Mouse (Mus musculus): ENCODE measurements at regions not wholly inside any gene's neighbourhood (a gene's known extent, or its start where the extent isn't known, plus 50 kb on each side); places are given as distances from the start of the nearest gene placed in this dataset.

- no peak for TF ChIP-seq CTCF (IDR thresholded peaks at IDR 0.05; ENCODE audit: borderline replicate concordance, insufficient read depth, low read length)
- no peak for TF ChIP-seq POLR2A (IDR thresholded peaks at IDR 0.05; ENCODE audit: low read depth, low read length)
- H3K27ac ChIP-seq (ENCODE audit: insufficient read depth, low read length), result no peak overlapping the region
- no peak overlapping the region for H3K4me3 ChIP-seq (ENCODE audit: insufficient read depth, low read length)
- H3K4me1 ChIP-seq (ENCODE audit: control insufficient read depth, insufficient read depth, low read length), result 0 out of 2 replicates have a peak, but pooled peaks cover 4% of the 10 kb centered on the region
These were observed 79.1 kb upstream of the Mkln1 start for GRCm38 (mm10) chr6:31319431-31319830.

DNA sequence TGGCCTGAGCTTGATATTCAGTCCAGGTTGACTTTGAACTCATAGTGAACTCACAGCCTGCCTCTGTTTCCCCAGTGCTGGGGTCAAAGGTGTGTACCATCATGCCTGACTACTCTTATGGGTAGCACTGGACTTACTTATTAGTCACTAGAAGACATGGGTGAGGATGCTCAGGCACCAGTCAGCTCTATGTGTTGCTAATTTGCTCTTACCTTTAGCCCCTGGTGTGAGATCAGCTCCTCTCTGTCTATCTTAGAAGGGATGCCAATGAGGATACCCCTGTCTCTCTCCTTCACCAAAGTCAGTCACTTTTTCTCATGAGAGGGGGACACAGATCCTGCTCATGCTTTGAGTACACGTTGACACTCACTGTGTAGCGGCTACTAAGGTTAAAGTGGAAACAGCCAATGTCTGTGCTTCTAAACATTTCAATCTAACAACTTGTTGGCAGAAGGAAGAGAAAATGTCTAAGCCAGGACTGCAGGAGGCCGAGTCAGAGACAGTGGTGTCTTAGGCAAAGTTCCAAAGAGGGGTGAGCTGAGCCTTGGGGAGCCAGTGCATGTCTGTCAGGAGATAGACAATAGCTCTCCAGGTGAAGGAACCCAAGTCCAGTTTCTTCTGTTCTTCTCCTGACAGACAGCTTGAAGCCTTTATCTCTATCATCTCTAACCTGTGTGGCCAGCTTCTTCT is 78.2 kb upstream of the Mkln1 start:
- 0 out of 2 replicates have a peak, but pooled peaks cover 7% of the 10 kb centered on the region for H3K4me1 ChIP-seq (ENCODE audit: control insufficient read depth, insufficient read depth, low read length)
- no peak overlapping the region for H3K4me3 ChIP-seq (ENCODE audit: insufficient read depth, low read length)
- TF ChIP-seq CTCF (IDR thresholded peaks at IDR 0.05; ENCODE audit: borderline replicate concordance, insufficient read depth, low read length), result no peak
- no peak for TF ChIP-seq POLR2A (IDR thresholded peaks at IDR 0.05; ENCODE audit: low read depth, low read length)
- H3K27ac ChIP-seq (ENCODE audit: insufficient read depth, low read length), result no peak overlapping the region

- TF ChIP-seq CTCF (IDR thresholded peaks at IDR 0.05; ENCODE audit: borderline replicate concordance, insufficient read depth, low read length) (no peak), POLR2A (IDR thresholded peaks at IDR 0.05; ENCODE audit: low read depth, low read length) (no peak)
- H3K27ac ChIP-seq (ENCODE audit: insufficient read depth, low read length), result no peak overlapping the region
- H3K4me3 ChIP-seq (ENCODE audit: insufficient read depth, low read length), result no peak overlapping the region
- H3K4me1 ChIP-seq (ENCODE audit: control insufficient read depth, insufficient read depth, low read length), result 0 out of 2 replicates have a peak, but pooled peaks cover 7% of the 10 kb centered on the region
These were observed 77.3 kb upstream of the Mkln1 start for GRCm38 (mm10) chr6:31321066-31321846.

- 0 out of 2 replicates have a peak, but pooled peaks cover 7% of the 10 kb centered on the region for H3K4me1 ChIP-seq (ENCODE audit: control insufficient read depth, insufficient read depth, low read length)
- TF ChIP-seq POLR2A (IDR thresholded peaks at IDR 0.05; ENCODE audit: low read depth, low read length), result no peak
- no peak for TF ChIP-seq CTCF (IDR thresholded peaks at IDR 0.05; ENCODE audit: borderline replicate concordance, insufficient read depth, low read length)
- H3K27ac ChIP-seq (ENCODE audit: insufficient read depth, low read length), result no peak overlapping the region
- no peak overlapping the region for H3K4me3 ChIP-seq (ENCODE audit: insufficient read depth, low read length)
These were observed 76.6 kb upstream of the Mkln1 start for GRCm38 (mm10) chr6:31321902-31322301.

DNA sequence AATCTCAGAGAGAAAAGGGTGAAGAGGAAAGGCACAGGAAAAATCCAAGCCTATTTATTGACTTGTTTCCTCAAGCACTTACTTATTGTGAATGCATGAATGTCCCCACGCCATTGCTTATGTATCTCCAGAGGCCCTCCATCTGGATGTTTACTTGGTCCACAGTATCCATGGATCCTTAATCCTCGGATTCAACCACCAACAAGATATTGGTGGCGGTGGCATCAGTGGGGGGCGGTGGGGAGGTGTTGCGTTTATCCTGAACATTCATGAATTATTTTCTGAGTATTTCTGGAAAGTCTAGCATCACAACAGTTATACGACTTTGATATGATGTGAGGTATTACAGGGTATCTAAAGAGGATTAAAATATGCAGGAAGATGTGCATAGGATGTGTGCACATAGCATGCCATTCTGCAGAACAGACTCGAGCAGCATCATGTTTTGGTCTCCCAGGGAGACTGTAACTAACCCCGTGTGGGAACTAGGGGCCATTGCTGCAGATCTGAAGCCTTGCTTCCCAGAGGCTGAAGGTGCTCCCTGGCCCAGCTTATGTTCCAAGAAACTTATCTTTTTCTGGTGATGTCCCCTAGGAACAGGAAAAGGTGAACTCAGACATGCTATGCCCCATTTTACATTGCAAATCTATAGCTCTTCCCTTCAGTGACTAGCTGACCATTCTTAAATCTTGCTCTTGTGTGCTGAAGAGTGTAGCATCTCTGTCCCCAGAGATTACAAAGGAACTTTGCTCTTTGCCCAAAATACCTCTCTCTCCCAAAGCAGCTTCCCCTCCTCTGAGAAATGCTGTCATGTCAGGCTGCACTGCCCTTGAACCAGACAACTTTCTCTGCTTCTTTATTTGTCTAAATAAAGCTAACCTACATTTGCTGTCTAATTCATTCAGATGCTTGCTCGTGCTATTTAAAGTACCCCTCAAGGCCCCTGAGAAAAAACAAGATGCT is 75.0 kb upstream of the Mkln1 start:
- Histone ChIP-seq H3K27ac (ENCODE audit: insufficient read depth, low read length) (no peak overlapping the region), H3K4me3 (ENCODE audit: insufficient read depth, low read length) (no peak overlapping the region), H3K4me1 (ENCODE audit: control insufficient read depth, insufficient read depth, low read length) (0 out of 2 replicates have a peak, but pooled peaks cover 7% of the 10 kb centered on the region)
- no peak for TF ChIP-seq CTCF (IDR thresholded peaks at IDR 0.05; ENCODE audit: borderline replicate concordance, insufficient read depth, low read length)
- no peak for TF ChIP-seq POLR2A (IDR thresholded peaks at IDR 0.05; ENCODE audit: low read depth, low read length)

GRCm38 (mm10) chr6:31324717-31325116 is 73.8 kb upstream of the Mkln1 start:
- Histone ChIP-seq H3K4me3 (ENCODE audit: insufficient read depth, low read length) (no peak overlapping the region), H3K4me1 (ENCODE audit: control insufficient read depth, insufficient read depth, low read length) (0 out of 2 replicates have a peak, but pooled peaks cover 7% of the 10 kb centered on the region), H3K27ac (ENCODE audit: insufficient read depth, low read length) (no peak overlapping the region)
- TF ChIP-seq CTCF (IDR thresholded peaks at IDR 0.05; ENCODE audit: borderline replicate concordance, insufficient read depth, low read length), result no peak
- no peak for TF ChIP-seq POLR2A (IDR thresholded peaks at IDR 0.05; ENCODE audit: low read depth, low read length)

DNA sequence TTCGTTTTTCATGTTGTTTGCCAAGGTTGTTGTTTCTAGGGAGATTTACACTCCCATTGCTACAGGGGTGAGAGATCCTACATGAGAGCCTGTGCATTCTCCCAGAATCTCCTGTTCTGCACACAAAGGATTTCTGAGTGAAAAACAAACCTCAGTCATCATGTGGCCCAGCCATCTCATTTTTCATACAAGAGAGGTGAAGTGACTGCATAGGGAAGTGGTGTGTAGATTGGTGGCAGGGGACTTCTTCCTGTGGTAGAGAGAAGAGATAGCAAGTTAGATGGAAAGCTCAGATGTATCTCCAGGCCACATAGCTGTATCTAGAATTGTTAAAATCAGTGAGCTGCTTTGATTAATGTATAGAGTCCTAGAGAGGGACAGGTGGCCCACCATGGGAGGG is 72.9 kb upstream of the Mkln1 start:
- no peak for TF ChIP-seq CTCF (IDR thresholded peaks at IDR 0.05; ENCODE audit: borderline replicate concordance, insufficient read depth, low read length)
- no peak for TF ChIP-seq POLR2A (IDR thresholded peaks at IDR 0.05; ENCODE audit: low read depth, low read length)
- Histone ChIP-seq H3K4me3 (ENCODE audit: insufficient read depth, low read length) (no peak overlapping the region), H3K4me1 (ENCODE audit: control insufficient read depth, insufficient read depth, low read length) (0 out of 2 replicates have a peak, but pooled peaks cover 7% of the 10 kb centered on the region), H3K27ac (ENCODE audit: insufficient read depth, low read length) (no peak overlapping the region)

DNA sequence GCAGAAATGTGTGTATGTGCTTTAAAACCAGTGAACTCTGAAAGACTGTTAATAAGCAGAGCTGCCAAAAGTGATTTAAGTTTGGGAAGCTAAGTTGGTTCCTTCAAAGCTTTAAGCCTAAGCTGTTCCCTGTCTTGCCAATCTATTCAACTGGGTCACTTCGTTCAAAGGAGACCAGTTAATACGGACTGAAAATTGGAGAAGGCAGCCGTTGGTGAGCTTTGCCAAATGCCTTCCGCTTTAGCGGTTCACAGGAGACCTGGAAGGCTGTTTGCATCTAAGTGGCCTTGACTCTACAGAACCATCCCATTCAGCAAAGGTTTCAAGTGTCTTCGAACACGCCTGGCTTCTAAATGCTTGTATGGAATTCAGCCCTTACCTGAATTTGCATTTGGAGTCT is 68.2 kb upstream of the Mkln1 start:
- peaks cover 3% of the 10 kb centered on the region for H3K4me1 ChIP-seq (ENCODE audit: control insufficient read depth, insufficient read depth, low read length)
- TF ChIP-seq POLR2A (IDR thresholded peaks at IDR 0.05; ENCODE audit: low read depth, low read length) (no peak), CTCF (IDR thresholded peaks at IDR 0.05; ENCODE audit: borderline replicate concordance, insufficient read depth, low read length) (no peak)
- H3K27ac ChIP-seq (ENCODE audit: insufficient read depth, low read length), result no peak overlapping the region
- no peak overlapping the region for H3K4me3 ChIP-seq (ENCODE audit: insufficient read depth, low read length)

- Histone ChIP-seq H3K4me3 (ENCODE audit: insufficient read depth, low read length) (no peak overlapping the region), H3K27ac (ENCODE audit: insufficient read depth, low read length) (no peak overlapping the region), H3K4me1 (ENCODE audit: control insufficient read depth, insufficient read depth, low read length) (peaks cover 3% of the 10 kb centered on the region)
- no peak for TF ChIP-seq POLR2A (IDR thresholded peaks at IDR 0.05; ENCODE audit: low read depth, low read length)
- TF ChIP-seq CTCF (IDR thresholded peaks at IDR 0.05; ENCODE audit: borderline replicate concordance, insufficient read depth, low read length), result no peak
These were observed 67.7 kb upstream of the Mkln1 start for GRCm38 (mm10) chr6:31330868-31331267.
